7 mouse cellular contexts compared by ENCODE assay signal in the genomic region with DNA sequence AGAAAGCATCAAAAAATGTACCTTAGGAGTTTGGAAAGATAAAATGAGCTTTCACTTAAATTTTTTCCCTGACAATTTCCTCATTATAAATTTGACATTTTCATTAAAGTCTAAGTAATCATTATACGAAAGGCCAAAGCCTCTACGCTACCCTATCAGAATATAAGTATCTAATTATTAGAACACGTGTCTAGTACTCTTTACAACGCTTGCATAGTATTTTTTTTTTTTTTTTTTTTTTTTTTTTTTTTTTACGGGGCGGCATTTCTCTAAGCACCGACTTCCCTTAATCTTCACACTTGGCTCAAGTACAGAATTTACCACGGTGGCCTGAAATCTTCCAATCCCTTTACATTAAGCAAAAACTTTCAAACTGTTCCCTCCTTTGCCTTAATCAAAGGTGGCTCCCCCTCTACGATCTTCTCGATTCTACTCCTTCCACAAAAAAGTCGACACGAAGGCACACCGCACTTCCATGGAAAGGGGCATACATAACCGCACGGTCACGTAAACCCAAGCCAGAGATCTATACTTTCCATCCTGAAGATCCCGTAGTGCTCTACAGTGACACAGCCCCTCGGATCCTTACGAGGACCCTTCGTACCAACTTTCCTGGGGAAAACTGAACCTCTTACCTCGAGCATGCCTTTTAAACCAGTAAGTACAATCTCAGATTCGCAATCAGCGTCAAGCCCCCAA. TPM values are rescaled to one million over a fixed set of nuclear protein-coding genes. Genes with fewer than 3 reads are reported as not detected.
DNase-seq lines count a peak whose midpoint lies in the region; ATAC-seq and TF ChIP-seq lines count a peak whose summit lies in the region.

No protein-coding gene starts in this region.

- no peak for TF ChIP-seq CTCF in spleen, adult 2 months (IDR thresholded peaks at IDR 0.05; ENCODE audit: extremely low read depth, insufficient read depth, insufficient read length, insufficient replicate concordance)

- ATAC-seq in hindbrain, embryonic 12.5 days (ENCODE audit: low FRiP score): no peak

- peak overlapping the region; percentile 85 for H3K4me3 ChIP-seq in spleen, adult 2 months (ENCODE audit: extremely low read depth, insufficient read depth, insufficient read length)
- peak overlapping the region; percentile 67 for H3K4me3 ChIP-seq in hindbrain, embryonic 12.5 days

- H3K27me3 ChIP-seq in spleen, adult 2 months (ENCODE audit: control insufficient read depth, insufficient read depth, low read length): no peaks in the 10 kb centered on the region
- H3K27me3 ChIP-seq in hindbrain, embryonic 12.5 days: no peaks in the 10 kb centered on the region

- no peak for DNase-seq in spleen, adult 2 months (ENCODE audit: low read depth in 1 of 2, low spot score in 2 of 2)
- DNase-seq in spleen, postnatal 14 days (ENCODE audit: low spot score in 2 of 2): no peak
- peak; percentile 5 for DNase-seq in embryo, embryonic 11.5 days (ENCODE audit: low read depth, low spot score)
- peak; percentile 20 for DNase-seq in mesoderm, embryonic 11.5 days (ENCODE audit: low read depth, low spot score)
- no peak for DNase-seq in left cerebral cortex, adult 9 months (ENCODE audit: low spot score in 2 of 2)
- no peak for DNase-seq in layer of hippocampus, adult 9-11 months

- peak overlapping the region; percentile 98 for H3K27ac ChIP-seq in spleen, adult 2 months (ENCODE audit: insufficient read depth, low read length)
- peak overlapping the region; percentile 99; the same call in 1 of the 2 replicates for H3K27ac ChIP-seq in hindbrain, embryonic 12.5 days

- H3K4me1 ChIP-seq in spleen, adult 2 months (ENCODE audit: control insufficient read depth, insufficient read depth, insufficient read length): peaks cover 4% of the 10 kb centered on the region; the same call in 1 of the 2 replicates
- H3K4me1 ChIP-seq in hindbrain, embryonic 12.5 days: peaks cover 14% of the 10 kb centered on the region

- H3K9me3 ChIP-seq in hindbrain, embryonic 12.5 days (replicated peaks): no peaks in the 10 kb centered on the region

- H3K4me2 ChIP-seq in hindbrain, embryonic 12.5 days (replicated peaks): peak overlapping the region; percentile 58

- no peak for TF ChIP-seq POLR2A in spleen, adult 2 months (IDR thresholded peaks at IDR 0.05; ENCODE audit: low read depth, low read length)

- 3% methylated on average over 23 of the region's 23 CpGs for WGBS in spleen, adult 2 months
- WGBS in hindbrain, embryonic 12.5 days: 6% methylated on average over 23 of the region's 23 CpGs

- H3K9ac ChIP-seq in hindbrain, embryonic 12.5 days: peak overlapping the region; percentile 80

- H3K36me3 ChIP-seq in spleen, adult 2 months (ENCODE audit: control insufficient read depth, insufficient read depth, low read length): peaks cover 8% of the 10 kb centered on the region
- H3K36me3 ChIP-seq in hindbrain, embryonic 12.5 days: peaks cover 13% of the 10 kb centered on the region

RNA-seq across cellular contexts. Expression of gene Eed, which starts 1.2 kb away (rescaled TPM):
- 19.9 and 21.3 TPM in 2 replicates for polyA plus RNA-seq in spleen, adult 2 months (2012; rRNA removed)
- polyA plus RNA-seq in hindbrain, embryonic 12.5 days (2016; fragmentation: Nextera tagmentation; extraction: Ambion mirVana): 69.1 and 69.7 TPM in 2 replicates

RNA-seq across cellular contexts. Expression of gene Hikeshi, which starts 38.6 kb away (rescaled TPM):
- 26.1 and 26.8 TPM in 2 replicates for polyA plus RNA-seq in spleen, adult 2 months (2012; rRNA removed)
- polyA plus RNA-seq in hindbrain, embryonic 12.5 days (2016; fragmentation: Nextera tagmentation; extraction: Ambion mirVana): 131 and 142 TPM in 2 replicates

Comparison
In these comparisons a context has a peak if more than half of its experiments do, and no peak if none do; other contexts are left out.
1. DNase-seq: peak in embryo, embryonic 11.5 days (single experiment) and mesoderm, embryonic 11.5 days (single experiment); none in spleen, adult 2 months (0 of 2), spleen, postnatal 14 days (0 of 2), left cerebral cortex, adult 9 months (0 of 2) and layer of hippocampus, adult 9-11 months (single experiment).